Mouse (Mus musculus): ENCODE results near the gene Scrn1. TPM values are rescaled to one million over a fixed set of nuclear protein-coding genes. Genes with fewer than 3 reads are reported as not detected.

The Scrn1 gene
- polyA plus RNA-seq, 1 experiment: 4.9 TPM

DNA sequence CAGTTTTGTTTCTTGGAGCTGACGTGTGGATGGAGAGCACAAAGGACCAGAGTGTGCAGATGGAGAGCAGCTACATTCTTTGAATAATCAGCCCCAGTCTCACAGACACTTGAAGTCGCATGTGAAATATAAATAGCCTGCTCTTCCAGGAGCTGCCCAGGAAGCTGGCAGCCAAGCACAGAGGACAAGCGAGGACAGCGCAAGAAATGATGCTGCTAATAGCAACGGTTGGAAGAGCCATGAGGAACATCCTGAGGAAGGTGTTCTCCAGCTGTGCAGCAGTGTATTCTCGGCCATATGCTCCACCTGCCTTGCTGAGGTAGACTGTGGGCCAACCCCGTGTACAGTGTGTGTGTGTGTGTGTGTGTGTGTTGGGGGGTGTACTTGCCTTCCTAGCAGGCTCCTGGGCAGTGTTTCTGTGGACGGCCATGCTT, 35.2 kb downstream of the Scrn1 start:
- no peak for DNase-seq (ENCODE audit: low read depth)

DNA sequence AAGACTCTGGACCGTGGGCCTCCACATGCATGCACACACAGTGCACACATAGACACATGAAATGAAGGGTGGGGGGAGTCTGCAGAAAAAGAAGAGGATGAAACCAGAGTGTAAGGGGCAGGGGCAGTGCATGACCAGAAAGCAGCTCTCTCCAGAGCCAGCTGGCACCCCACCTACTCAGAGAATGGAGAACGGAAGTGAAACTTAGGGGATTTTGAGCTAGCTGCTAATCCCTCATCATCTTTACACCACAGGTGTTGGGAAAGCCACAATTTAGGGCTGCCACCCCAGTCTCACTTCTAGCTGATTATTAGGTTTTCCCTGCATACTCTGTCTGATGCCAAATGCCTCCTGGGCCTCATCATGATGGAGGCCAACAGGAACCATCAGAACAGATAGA, 36.1 kb downstream of the Scrn1 start:
- no peak for DNase-seq (ENCODE audit: low read depth)

GRCm38 (mm10) chr6:54528666-54529065, 37.6 kb downstream of the Scrn1 start:
- DNase-seq (ENCODE audit: low read depth): no peak

DNA sequence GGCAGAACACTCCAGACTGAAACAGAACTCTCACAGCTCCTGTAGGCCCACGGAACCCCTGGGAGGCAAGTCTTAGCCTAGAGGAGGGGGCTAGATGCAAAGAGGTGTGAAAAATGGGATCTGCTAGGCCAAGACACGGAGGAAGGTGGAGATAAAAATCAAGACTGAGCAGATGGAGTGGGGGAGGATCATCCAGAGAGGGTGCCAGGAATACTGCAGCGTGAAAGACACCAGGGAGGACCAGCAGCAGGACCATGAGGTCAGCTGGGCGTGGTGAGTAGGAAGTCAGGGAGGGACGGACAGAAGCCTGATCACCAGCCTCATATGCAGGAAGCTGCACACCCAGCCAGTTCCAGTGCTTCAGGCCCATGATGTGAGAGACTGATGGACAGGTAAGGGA, 47.5 kb downstream of the Scrn1 start:
- DNase-seq (ENCODE audit: low read depth): no peak

DNA sequence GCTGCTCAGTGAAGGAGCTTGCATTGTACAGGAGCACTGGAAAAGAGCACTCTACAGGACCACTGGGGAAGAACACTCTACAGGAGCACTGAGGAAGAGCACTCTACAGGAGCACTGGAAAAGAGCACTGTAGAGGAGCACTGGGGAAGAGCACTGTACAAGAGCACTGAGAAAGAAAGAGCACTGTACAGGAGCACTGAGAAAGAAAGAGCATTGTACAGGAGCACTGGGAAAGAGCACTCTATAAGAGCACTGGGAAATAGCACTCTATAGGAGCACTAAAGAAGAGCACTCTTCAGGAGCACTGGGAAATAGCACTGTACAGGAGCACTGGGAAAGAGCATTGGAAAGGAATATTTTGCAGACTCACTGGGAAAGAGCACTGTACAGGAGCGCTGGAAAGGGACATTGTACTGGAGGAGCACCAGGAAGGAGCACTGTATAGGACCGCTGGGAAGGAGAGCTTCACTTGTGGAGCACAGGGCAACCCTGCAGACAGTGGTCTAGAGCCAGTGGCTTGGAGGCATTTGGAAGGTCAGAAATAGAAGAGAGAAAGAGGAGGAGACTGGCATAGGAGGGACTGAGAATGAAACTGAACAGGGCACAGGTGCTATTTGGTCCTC, 49.7 kb downstream of the Scrn1 start:
- no peak for DNase-seq (ENCODE audit: low read depth)

- no peak for DNase-seq (ENCODE audit: low read depth)
Observed at GRCm38 (mm10) chr6:54512256-54512655, 54.0 kb downstream of the Scrn1 start.

DNA sequence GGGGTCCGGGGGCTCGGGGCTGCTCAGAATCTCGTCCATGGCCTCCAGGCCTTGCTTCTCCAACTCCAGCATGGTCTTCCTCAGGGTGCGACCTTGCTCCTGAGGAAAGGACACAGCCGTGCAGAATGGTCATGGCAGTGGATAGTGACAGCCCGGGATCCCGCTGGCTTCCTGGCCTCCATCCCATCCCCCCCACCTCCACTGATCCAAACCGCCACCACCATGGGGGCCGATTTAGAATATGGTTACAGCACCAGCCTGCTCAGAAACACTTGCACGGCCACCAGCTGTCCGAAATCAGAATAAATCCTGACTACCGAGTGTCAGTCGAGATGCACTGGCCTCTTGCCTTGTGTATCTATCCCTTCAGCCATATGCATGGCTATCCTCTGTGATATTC, 57.0 kb downstream of the Scrn1 start:
- no peak for DNase-seq (ENCODE audit: low read depth)

GRCm38 (mm10) chr6:54508256-54508793, 58.0 kb downstream of the Scrn1 start:
- DNase-seq (ENCODE audit: low read depth): no peak

GRCm38 (mm10) chr6:54507808-54508207, 58.5 kb downstream of the Scrn1 start:
- DNase-seq (ENCODE audit: low read depth): no peak

DNA sequence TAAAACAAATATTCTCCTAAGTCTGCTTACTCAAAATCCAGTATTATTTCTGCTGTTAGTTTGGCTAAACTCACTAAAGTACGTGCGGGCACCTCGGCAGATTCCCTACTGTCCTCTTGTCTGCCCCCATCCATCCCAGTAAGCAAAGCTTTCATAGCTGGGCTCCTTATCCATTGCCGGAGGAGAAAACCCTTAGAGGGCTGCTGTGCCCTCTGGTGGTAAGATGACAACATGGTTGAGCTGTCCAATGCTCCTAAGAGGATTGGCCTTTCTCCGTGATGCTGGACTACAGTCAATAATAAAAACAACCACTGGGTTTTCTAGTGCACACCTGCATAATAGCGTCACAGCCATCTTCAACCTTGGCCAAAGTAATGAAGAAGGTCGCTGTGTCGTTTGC, 59.3 kb downstream of the Scrn1 start:
- DNase-seq (ENCODE audit: low read depth): no peak

- DNase-seq (ENCODE audit: low read depth): no peak
Observed at GRCm38 (mm10) chr6:54506318-54506717, 60.0 kb downstream of the Scrn1 start.

DNA sequence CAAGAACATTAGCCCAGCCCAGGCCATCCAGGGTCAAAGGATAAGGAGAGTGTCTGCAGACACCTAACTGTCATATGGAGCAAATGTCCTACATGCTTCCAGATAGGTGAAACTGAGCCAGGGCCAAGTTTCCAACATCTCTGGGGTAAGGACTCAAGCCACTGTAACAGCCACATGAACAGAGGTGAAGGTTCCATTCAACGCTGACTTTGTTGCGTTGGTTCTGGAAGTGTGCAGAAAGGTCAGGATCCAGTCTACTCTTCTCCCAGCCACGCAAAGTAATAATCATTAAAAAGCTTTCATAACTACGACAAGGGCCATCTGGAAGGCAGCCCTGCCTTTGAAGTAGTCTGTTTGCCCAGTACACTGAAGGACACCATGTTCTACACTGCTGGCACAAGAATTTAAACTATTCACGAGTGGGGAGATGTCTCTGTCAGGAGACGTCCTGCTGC, 63.6 kb downstream of the Scrn1 start:
- no peak for DNase-seq (ENCODE audit: low read depth)

DNA sequence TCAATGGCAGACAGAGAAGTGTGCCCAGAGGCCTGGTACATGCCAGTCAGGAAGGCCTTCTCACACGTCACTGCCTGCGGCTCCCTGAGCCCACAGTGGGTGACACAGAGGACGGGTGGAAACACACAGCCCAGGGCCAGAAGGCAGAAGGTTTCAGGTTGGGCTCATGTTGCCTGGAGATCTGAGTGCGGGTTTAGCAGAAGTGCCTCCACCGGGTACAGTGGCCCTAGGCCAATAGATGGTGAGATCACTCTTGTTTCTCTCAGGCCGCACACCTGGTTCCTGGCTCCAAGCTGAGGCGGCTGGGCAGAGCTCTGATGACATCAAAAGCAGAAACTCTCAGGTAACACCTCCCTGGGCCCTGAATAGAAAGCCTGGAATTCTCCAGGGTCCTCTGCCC, 70.1 kb downstream of the Scrn1 start:
- DNase-seq (ENCODE audit: low read depth): no peak

GRCm38 (mm10) chr6:54494612-54495398, 71.5 kb downstream of the Scrn1 start:
- DNase-seq (ENCODE audit: low read depth): peak; percentile 26

- DNase-seq (ENCODE audit: low read depth): no peak
Observed at GRCm38 (mm10) chr6:54494097-54494496, 72.2 kb downstream of the Scrn1 start.

GRCm38 (mm10) chr6:54491074-54491473, 75.2 kb downstream of the Scrn1 start:
- DNase-seq (ENCODE audit: low read depth): no peak

DNA sequence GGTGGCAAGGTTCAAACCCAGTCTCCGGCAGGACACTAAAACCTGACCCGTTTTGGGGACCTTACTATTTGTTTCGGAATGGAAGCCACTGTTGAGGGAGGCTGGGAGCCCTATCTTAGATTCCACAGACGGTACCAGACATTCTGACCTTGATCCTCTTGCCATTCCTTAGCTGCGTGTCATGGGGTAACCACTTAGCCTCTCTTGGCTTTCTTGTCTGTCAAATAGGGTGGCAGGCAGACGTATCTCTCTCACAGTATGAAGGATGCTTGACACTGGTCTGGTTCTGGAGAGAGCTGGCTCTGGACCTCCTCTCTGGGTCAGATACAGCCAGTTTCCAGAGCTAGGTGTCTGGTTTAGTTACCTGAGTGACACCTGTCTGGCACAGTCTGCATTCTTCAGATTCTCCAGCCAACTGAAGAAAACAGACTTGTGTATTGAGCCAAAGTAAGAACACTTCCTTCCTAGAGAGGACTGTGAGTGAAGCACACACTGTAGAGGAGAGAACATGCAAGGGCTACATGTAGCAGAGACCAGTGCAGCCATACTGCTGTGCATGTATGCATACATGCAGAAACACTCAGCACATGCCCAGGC, 80.2 kb downstream of the Scrn1 start:
- DNase-seq (ENCODE audit: low read depth): no peak

- no peak for DNase-seq (ENCODE audit: low read depth)
Observed at GRCm38 (mm10) chr6:54485435-54485901, 80.8 kb downstream of the Scrn1 start.

GRCm38 (mm10) chr6:54485000-54485399, 81.3 kb downstream of the Scrn1 start:
- DNase-seq (ENCODE audit: low read depth): no peak

GRCm38 (mm10) chr6:54481390-54482112, 84.7 kb downstream of the Scrn1 start:
- no peak for DNase-seq (ENCODE audit: low read depth)

DNA sequence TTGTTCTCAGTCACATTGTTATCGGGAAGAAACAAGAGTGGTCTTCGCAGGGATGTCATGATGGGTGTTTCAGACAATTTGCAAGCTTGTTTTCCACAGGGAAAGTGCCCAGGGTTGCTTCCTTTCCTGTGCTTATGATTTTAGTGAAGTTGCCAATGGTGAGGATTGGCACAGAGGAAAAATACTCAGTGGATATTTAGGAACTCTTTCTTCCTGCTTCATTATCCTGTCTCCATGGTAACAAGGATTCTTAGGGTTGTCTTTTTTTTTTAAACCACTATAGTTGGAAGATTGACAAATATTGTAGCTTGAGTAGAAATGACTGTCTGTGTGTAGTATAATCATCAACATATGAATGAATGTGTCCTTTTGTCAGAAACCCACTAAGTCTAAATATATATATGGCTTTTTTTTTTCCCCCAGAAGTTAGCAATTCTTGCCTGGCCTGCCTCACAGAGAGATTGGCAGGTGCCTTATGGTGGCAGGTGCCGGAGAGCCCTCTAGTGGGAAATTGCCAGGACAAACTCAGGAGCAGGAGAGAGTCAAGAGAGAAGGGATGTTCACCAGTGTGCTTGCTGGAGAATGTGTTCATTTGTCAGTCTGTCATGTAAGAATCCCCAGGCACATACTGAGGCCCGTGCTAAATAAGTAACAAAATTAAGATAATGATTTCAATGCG, 87.5 kb downstream of the Scrn1 start:
- DNase-seq (ENCODE audit: low read depth): no peak
